Mouse (Mus musculus) right cerebral cortex, postnatal 10 days (tissue): ENCODE data around the gene Igf2bp3.

ENCODE experiments used
- DNase-seq, 2 experiments: peaks; one replicate each; pipeline ENCODE4 v3.0.0; 2021; ENCODE audit warnings: low spot score in 2 of 2

Igf2bp3 gene

DNA sequence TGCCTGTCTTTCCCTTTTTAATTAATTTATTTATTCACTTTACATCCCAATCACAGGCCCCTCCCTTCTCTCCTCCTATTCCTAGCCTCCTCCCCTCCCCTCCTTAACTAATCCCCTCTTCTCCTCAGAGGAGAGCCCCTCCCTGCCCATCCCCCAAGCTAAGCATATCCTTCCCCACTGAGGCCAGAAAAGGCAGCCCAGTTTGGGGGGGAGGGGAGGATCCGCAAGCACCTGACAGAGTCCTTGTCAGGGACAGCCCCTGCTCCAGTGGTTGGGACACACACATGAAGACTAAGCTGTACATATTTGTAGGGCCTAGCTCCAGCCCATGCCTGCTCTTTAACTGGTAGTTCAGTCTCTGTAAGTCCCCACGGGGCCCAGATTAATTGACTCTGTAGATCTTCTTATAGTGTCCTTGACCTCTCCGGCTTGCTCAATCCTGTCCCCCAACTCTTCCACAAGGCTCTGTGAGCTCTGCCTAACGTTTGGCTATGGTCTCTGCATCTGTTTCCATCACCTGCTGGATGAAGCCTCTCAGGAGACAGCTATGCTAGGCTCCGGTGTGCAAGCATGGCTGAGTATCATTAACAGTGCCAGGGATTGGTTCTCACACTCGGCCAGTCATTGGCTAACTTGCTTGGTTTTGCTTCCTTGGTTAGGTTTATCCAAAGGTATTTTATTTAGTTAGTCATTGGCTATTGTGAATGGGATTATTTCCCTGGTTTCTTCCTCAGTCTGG lies 82.2 kb downstream of the Igf2bp3 start:
- no peak for DNase-seq

DNA sequence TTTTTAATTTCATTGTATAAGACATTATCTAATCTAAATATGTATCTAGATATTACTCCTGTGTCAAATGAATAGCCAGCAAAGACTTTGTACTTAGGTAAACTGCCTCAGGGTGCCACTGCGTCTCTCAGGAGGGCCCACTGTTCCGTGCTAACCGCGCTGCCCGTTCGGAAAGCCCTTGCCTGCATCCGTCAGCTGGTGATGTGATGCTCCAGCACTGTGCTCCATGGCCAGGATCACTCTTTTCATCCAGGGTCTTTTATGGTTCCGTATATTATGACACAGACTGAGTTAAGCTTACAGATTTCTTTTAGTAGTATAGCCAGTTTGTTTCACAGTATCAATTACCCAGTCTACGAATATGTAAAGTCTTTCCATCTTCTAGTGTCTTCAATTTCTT lies 82.9 kb downstream of the Igf2bp3 start:
- no peak for DNase-seq

DNA sequence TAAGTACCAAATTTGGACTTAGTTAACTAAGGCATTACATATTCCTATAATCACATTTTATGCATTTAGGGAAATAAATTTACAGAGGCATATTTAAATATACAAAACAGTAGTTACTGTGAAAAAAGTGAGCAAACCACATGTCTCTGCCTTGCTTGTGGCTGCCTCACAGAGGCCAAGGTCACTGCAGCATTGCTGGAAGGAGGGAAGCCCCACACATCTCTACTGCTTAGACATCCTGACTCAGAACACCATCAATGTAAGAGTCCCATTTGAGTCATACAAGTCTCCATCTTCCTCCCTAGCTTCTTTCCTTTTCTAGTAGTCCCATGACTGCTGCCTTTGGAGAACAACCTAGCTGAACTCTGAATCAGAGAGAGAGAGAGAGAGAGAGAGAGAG lies 84.4 kb downstream of the Igf2bp3 start:
- no peak for DNase-seq

DNA sequence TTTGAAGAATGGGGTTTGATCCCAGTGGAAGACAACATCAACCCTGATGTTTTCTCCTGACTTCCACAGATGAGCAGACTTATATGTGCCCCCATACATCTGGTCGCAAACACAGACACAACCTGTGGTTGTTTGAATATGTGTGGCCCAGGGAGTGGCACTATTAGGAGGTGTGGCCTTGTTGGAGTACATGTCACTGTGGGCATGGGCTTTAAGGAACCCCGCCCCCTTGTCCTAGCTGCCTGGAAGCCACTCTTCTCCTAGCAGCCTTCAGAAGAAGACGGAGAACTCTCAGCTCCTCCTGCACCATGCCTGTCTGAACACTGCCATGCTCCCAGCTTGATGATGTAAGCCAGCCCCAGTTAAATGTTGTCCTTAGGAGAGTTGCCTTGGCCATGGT lies 94.4 kb downstream of the Igf2bp3 start:
- DNase-seq, result no peak

DNA sequence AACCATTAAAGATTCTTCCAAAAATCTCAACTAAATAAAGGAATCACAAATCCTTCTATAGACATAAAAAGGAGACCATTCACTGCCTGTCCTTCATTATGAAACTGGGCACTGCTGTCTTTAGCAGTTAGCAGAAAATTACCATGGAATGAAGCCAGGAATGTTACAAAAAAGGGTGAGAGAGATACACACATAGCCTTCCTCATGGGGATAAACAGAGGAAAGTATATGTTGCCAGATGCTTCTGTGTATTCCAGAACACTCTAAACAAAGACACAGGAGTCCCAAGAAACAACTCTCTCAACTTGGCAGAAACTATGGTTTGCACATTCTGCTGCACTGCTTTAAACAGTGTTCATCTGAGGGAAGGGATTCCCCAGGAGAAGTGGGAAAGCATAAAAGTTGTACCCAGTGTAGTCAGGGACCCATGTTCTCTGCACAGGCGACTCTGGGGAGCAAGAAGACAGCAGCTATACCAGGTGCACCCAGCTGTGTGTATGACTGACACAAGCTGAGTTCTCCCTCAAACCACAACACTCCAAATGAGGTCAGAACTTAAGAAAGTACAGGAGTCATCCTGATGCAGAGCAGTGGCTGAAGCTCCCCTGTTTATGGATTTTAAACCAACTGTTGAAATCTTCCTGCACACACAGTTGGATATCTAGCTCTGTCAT lies 95.2 kb downstream of the Igf2bp3 start:
- no peak for DNase-seq

DNA sequence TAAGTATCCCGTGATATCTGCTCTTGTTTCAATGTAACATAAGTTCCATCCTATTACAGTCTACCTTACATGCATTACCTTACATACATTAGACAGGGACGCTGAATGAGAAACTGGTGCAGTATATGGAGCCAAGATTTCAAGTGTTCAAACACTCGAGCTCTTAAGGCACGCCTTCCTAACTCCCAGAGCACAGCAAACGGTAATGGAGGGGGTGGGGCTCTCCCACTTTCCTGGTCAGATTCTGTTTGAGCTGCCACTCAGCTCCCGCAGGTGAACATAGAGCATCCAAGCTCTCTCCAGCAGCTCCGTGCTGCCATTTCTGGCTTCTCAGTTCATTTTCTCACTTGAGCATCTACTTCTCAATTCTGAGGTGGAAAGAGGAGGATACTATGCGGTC lies 96.3 kb downstream of the Igf2bp3 start:
- no peak for DNase-seq

DNA sequence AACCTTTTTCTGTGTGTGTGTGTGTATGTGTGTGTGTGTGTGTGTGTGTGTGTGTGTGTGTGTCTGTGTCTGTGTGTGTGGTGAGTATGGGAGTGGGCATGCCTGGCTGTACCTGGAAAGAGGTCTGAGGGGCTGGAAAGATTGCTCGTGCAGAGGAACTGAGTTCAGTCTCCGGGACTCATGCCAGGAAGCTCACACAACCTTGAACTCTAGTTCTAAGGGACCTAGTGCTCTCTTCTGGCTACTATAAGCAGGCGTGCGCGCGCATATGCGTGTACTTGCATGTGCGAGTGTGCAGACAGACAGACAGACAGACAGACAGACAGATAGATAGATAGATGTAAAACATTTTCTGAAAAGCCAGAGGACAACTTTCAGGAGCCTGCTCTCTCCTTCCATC lies 98.5 kb downstream of the Igf2bp3 start:
- no peak for DNase-seq

DNA sequence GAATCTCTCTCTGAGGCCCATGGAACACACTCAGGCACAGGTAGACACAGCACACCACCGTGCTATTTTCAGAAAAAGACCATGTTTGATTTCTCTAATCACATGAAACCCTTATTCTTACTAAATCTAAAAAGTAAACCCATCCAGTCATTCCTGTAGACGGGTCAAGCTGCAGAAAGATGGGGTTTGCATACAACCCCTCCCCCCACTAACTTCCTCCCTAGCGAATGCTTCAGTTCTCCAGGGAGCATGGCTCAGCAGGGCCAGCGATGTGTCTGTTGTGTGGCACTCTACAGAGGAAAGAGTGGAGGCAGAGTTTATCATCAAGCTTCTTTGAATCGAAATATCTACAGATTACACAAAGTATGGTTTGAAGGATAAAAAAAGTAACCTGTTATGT lies 99.2 kb downstream of the Igf2bp3 start:
- DNase-seq, result no peak

DNA sequence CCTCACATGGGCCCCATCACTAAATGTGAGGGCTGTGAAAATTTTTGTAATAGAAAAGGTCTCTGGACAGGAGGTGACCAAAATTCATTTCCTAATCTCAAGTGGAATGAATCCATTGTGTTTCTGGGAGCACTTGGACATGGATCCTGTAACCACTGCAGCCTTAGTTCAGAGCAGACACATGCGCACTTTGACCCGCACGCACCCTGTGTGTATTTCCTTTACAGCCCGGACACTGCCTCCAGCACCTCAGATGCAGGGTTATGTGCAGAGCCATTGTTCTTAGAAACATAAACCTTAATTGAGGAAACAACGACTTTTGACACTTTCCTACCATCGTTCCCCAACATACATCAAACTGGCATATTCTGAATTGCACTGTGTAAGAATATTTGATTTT lies 100.3 kb downstream of the Igf2bp3 start:
- no peak for DNase-seq

DNA sequence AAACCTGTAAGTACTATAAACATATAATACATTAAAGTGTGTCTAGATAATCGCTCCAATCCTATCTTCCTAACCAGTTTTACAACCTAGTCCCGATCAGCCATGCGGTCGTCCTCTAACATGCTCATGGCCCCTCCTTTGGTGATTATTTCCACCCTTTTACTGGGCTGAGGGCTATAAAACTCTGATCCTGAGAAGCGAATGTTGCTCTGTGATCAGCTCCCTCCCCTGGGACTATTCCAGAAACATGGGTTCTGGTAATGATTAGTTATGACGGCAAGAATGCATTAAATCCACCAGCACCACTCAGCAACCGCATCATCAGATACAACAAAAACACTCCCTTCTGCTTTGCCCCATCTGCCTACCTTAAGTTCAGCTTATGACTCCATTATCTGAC lies 100.9 kb downstream of the Igf2bp3 start:
- DNase-seq, result no peak

DNA sequence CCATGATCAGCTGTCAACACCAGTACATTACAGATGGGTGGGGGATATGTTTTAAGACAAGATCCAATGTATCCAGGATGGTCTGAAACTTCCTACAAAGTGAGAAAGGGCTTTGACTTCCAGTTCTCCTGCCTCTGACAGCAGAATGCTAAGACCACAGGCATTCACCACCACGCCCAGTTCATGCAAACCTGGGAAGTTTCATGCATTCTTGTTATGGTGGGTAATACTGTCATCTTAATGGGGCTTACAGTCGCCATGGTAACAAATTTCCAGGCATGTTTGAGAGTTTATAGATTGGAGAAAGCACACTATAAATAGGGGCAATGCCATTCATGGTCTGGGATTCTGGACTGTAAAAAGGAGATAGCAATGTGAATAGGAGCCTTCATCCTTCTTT lies 105.6 kb downstream of the Igf2bp3 start:
- no peak for DNase-seq

DNA sequence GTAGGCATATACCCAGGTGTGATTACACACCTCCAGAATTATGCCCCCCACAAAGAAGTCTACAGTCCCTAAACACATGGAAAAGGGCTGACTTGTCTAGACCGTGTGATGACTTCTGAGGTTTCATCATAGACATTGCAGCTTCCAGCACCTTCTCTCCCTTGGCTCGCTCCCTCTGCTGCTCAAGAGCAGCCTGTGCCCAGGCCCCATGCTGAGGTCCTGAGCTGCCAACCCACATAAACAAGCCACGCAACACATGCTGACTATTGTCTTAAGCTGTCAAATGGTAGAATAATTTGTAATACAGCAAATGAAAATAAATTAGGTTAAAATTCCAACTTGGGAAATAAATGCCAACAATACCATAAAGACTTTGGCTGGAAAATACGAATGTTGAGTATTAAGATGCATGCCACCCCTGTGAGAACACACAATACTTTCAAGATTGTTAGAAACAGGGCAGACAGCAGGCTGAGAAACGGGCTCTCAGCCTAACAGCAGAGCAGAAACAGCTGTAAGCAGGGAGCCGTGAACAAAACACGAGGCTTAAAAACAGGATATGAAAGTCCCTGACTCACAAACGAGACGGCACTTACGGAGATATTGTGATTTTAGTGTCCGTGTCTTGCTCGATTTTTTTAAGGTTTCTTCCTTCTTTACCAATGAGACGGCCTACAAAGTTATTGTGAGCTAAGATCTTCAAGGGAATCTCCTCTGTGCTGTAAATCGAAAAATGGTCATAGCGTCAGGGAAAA lies 107.8 kb downstream of the Igf2bp3 start:
- no peak for DNase-seq

DNA sequence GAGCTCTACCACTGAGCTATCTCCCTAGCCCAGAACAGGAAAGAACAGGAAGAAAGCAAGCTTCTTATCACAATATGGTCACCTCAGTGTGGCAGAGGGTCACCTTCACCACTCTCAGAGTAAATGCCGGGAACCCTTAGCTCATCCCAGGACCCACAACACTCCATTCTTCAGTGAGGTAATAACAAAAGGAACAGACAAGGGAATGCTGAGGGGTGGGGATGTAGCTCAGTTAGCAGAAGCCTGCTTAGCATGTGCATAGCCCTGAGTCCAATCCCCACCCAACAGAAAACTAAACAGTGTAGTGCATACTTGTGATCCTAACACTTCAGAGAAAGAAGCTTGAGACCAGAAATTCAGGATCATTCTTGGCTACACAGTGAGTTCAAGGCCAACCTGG lies 115.7 kb downstream of the Igf2bp3 start:
- DNase-seq, result no peak

DNA sequence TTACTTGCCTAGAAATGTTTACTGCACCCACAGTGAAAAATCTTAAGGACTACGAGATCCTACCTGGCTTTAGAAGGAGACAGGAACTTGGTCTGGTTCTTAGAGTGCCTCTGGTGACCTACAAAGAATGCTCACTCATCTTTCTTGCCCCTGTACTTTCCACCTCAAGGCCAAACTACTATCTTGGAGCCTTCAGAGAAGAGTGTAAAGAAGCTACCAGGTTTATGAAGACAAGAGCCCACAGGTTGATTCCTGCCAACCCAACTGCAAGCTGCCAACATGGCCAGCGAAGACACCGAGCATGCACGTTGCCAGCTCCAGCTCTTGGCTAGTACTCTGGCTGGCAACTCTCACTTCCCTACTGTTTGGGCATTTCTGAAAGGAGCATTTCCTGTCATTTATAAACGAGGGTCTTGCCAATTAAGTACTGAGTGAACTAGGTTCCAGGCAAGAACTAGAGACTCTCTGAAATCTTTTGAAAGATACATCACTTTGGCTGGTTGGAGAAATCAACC lies 117.1 kb downstream of the Igf2bp3 start:
- no peak for DNase-seq

DNA sequence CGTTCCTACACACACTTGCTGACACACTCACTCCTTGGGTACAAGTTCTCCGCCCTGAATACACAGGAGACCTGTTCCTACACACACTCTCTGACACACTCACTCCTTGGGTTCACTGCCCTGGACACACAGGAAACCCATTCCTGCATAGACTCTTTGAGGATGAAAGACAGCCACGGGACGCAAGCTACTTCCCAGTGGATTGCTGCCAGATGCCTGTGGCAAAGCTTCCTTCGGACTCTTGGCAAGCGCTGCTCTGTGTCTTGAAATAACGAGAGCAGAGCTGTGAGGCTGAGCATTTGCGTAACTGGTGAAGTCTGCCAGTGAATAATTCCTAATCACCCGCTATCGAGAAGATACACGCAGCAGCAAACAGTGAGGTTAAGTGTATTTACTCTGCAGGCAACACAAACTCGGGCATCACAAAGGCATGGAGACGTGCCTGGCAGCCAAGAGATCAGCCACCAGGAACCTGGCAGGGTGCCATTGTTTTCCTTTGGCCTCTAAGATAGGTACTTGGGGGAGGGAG lies 117.8 kb downstream of the Igf2bp3 start:
- peak; percentile 84 to 87 for DNase-seq

DNA sequence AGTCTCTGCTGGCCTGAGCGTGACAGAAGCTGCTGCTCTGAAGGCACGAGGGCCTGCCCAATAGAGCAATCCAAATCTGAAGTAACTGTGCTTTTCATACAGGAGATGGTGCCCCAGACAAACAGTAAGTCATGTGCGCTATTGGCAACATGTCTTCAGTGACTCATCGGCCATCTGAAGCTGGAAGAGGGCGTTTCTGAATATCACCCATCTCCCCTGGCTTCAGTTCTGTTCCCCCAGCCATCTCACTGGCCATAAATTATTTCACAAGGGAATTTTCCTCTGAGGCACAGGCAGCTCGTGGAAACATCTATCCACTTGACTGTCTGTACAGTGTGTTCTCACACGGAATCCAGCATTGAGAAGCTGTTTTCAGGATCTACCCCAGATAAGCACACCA lies 118.3 kb downstream of the Igf2bp3 start:
- DNase-seq, result peak in 1 of 2 experiments; percentile 35

DNA sequence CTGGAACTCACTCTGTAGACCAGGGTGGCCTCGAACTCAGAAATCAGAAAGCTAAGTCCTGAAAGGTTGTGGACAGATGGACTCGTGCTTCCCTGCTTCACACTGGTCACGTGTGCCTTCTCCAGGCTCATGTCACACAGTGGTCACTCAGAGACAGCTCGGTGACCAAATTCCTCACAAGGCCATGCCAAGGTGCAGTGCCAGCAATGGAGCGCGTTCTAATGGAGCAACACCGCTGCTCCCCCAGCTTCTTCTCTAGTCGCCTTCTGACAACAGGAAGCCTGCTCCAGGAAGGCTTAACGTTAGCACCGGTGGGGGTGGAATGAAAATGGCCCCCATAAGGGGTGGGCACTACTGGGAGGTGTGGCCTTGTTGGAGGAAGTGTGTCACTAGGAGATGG lies 119.8 kb downstream of the Igf2bp3 start:
- no peak for DNase-seq

DNA sequence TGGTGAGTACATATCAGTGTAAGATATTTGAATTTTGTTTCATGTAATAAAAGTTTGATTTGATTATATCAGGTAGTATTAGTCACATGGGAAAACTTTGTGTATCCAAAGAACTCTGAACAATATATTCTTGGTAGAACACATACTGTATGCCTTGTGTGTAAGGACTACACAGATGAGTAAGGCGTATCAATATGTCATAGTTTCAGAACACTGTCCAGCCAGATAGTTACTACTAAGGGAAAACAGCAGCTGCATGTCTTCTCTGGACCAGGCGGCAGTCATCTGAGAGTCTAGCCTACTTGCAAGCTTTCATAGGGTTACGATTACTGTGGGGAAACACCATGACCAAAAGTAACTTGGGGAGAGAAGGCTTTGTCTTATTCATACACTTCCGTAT lies 131.7 kb downstream of the Igf2bp3 start:
- DNase-seq, result no peak

DNA sequence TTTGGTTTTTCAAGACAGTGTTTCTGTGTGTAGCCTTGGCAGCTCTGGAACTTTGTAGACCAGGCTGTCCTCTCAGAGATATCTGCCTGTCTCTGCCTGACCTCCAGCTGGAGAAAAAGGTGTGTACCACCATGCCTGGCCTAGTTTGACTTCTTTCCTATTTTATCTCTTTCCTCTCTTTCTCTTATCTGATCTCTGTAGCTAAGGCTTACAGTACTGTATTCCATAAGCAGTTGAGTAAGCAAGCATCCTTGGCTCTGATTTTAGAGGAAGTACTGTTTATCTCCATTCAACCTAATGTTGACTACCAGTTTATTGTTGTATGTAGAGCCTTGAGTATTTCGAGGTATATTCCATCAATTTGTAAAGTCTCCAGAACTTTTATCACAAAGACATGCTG lies 135.4 kb downstream of the Igf2bp3 start:
- no peak for DNase-seq

DNA sequence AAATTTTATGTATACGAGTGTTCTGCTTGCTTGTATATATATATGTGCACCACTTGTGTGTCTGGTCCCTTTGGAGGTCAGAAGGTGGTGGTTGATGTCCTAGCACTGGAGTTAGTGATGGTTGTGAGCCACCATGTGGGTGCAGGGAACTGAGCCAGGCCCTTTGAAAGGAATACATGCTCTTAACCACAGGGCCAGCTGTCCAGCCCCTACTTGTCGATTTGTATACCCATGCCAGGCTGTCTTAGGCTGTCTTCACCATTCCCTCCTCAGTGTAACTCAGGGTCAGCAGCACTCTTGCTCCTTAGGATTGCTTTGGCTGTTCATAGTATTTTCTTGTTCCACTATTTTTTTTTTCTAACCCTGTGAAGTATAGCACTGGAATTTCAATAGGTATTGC lies 136.9 kb downstream of the Igf2bp3 start:
- DNase-seq, result no peak

DNA sequence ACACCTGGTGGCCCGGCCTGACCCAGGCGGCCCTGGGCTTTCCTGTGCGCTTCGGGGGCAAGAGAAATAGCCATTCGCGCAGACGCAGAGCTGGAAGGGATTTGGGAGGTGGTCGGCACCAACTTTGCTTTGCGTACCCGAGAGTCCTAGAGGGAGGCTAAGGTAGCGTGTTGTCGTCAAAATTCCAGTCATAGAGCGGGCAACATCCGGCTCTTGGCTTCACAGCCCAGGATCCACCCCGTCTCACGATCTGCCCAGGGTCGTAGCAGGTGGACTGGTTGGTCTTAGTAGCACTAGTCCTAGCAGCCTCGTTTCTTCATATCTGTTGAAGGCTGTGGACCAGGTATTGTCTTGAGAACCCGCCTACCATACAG lies 140.7 kb downstream of the Igf2bp3 start:
- DNase-seq, result peak in 1 of 2 experiments; percentile 48

DNA sequence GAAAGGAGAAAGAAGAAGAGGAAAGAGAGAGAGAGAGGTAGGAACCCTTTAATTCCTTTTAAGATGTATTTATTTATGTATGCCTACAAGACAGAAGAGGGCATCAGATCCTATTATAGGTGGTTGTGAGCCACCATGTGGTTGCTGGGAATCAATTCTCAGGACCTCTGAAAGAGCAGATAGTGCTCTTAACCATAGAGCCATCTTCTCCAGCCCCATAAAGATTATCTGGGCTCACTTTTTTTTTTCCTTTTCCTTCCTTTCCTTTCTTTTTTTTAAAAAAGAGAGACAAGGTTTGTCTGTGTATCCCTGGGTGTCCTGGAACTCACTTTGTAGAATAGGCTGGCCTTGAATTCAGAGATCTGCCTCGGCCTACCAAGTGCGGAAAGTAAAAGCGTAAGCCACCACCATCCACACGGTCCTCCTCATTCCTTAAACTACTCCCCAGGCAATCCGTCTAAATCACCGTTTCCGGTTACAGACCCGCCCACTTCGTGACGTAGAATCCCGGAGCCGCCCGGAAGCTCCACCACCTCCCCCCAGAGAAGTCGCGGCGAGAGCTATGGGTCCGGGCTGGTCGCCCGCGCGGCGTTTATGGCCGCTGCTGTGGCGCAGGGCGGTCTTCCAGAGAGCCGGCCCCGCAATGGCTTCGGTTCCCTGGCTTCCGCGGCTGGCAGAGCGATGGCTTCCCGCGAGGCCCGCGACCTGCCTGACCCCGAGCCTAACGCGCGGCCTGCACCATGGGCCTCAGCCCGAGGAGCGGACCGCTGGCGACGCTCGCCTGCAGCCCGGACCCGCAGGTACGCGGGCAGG lies 141.2 kb downstream of the Igf2bp3 start, which contains the start of gene Malsu1:
Gene Malsu1 (plus strand): TSS at position 492 of the 813 bp plus-strand sequence.
- DNase-seq, result peak; percentile 96 to 97
